Mouse (Mus musculus): Measurements from ENCODE around the gene Hdac7.

- TF ChIP-seq POLR2A (IDR thresholded peaks at IDR 0.05; ENCODE audit: borderline replicate concordance, control insufficient read depth, low read depth, low read length), result no peak
- no peak for TF ChIP-seq CTCF (IDR thresholded peaks at IDR 0.05; ENCODE audit: control insufficient read depth, insufficient read depth, low read length)
These were observed 10.2 kb upstream of the Hdac7 start for GRCm38 (mm10) chr15:97854551-97854950.
